Mouse (Mus musculus) ovary, adult 18-20 months (tissue): Measurements from ENCODE around the gene Entpd1.
A peak's percentile ranks its signal among the peaks of the same experiment; 100 is the strongest.

Experiments
- DNase-seq: peaks from one replicate; pipeline ENCODE4 v3.0.0; 2022; ENCODE audit warnings: low spot score, mixed read lengths

Entpd1 gene

GRCm38 (mm10) chr19:40665778-40666177 is 53.6 kb downstream of the Entpd1 start:
- DNase-seq, result no peak

GRCm38 (mm10) chr19:40667111-40667510 is 54.9 kb downstream of the Entpd1 start:
- no peak for DNase-seq

GRCm38 (mm10) chr19:40675329-40675728 is 63.2 kb downstream of the Entpd1 start:
- DNase-seq, result no peak

GRCm38 (mm10) chr19:40678087-40678486 is 65.9 kb downstream of the Entpd1 start:
- DNase-seq, result no peak

GRCm38 (mm10) chr19:40678532-40679307 is 66.6 kb downstream of the Entpd1 start:
- DNase-seq, result no peak

- DNase-seq, result no peak
Measured at GRCm38 (mm10) chr19:40679632-40680031, 67.5 kb downstream of the Entpd1 start.

GRCm38 (mm10) chr19:40684124-40684523 is 72.0 kb downstream of the Entpd1 start:
- DNase-seq, result no peak

- no peak for DNase-seq
Measured at GRCm38 (mm10) chr19:40684566-40684965, 72.4 kb downstream of the Entpd1 start.

- DNase-seq, result no peak
Measured at GRCm38 (mm10) chr19:40687291-40687927, 75.2 kb downstream of the Entpd1 start.

- DNase-seq, result no peak
Measured at GRCm38 (mm10) chr19:40693201-40693600, 81.0 kb downstream of the Entpd1 start.

- no peak for DNase-seq
Measured at GRCm38 (mm10) chr19:40696116-40696515, 84.0 kb downstream of the Entpd1 start.

- no peak for DNase-seq
Measured at GRCm38 (mm10) chr19:40698103-40698853, 86.1 kb downstream of the Entpd1 start.

GRCm38 (mm10) chr19:40699816-40700215 is 87.7 kb downstream of the Entpd1 start:
- no peak for DNase-seq

- no peak for DNase-seq
Measured at GRCm38 (mm10) chr19:40702406-40702805, 90.2 kb downstream of the Entpd1 start.

- no peak for DNase-seq
Measured at GRCm38 (mm10) chr19:40712889-40713628, 100.9 kb downstream of the Entpd1 start.

- no peak for DNase-seq
Measured at GRCm38 (mm10) chr19:40714700-40715099, 102.5 kb downstream of the Entpd1 start.

GRCm38 (mm10) chr19:40716981-40717380 is 104.8 kb downstream of the Entpd1 start:
- peak; percentile 16 for DNase-seq

- DNase-seq, result no peak
Measured at GRCm38 (mm10) chr19:40719439-40720105, 107.4 kb downstream of the Entpd1 start.

- DNase-seq, result no peak
Measured at GRCm38 (mm10) chr19:40720381-40720780, 108.2 kb downstream of the Entpd1 start.

- no peak for DNase-seq
Measured at GRCm38 (mm10) chr19:40722137-40723038, 110.2 kb downstream of the Entpd1 start.
